Mouse (Mus musculus) thymus, adult 2 months (tissue): ENCODE data around the gene Wdr24.

ENCODE experiments used
- CTCF ChIP-seq: fragments of 200-500 bp; IDR thresholded peaks from 2 replicates; pipeline ENCODE4 v1.5.1; 2012; ENCODE audit warnings: mild to moderate bottlenecking, control low read depth, low read length, moderate library complexity, borderline replicate concordance; ENCODE audit not compliant: control insufficient read depth, poor library complexity, insufficient read depth; ENCODE audit errors: extremely low read depth
- POLR2A ChIP-seq: fragments of 200-500 bp; IDR thresholded peaks from 2 replicates; pipeline ENCODE4 v1.6.1; 2012; ENCODE audit warnings: mild to moderate bottlenecking, low read length, control low read depth, moderate library complexity; ENCODE audit not compliant: control insufficient read depth, poor library complexity, insufficient read depth; ENCODE audit errors: extremely low read depth

GRCm38 (mm10) chr17:25875171-25876136 is 52.0 kb downstream of the Wdr24 start:
- TF ChIP-seq POLR2A = peak; percentile 50
- TF ChIP-seq CTCF = 0 out of 2 replicates have a peak, but pooled peaks have one; percentile 47
